Mouse (Mus musculus) olfactory bulb, adult 2 months (tissue): Measurements from ENCODE around the gene Ankfn1. TPM values are rescaled to one million over a fixed set of nuclear protein-coding genes. Genes with fewer than 3 reads are reported as not detected.

ENCODE experiments used
- H3K27ac ChIP-seq: fragments of 200-500 bp; 2 replicates; pipeline ENCODE4 v1.5.1; 2012; ENCODE audit warnings: low read depth, low read length; ENCODE audit not compliant: insufficient read depth
- H3K4me1 ChIP-seq: fragments of 200-500 bp; 2 replicates; pipeline ENCODE4 v1.6.1; 2012; ENCODE audit warnings: low read length; ENCODE audit not compliant: control insufficient read depth, insufficient read depth
- H3K4me3 ChIP-seq: fragments of 200-500 bp; 2 replicates; pipeline ENCODE4 v1.5.1; 2012; ENCODE audit warnings: mild to moderate bottlenecking, low read depth, low read length, moderate library complexity; ENCODE audit not compliant: insufficient read depth
- CTCF ChIP-seq: fragments of 200-500 bp; IDR thresholded peaks from 2 replicates; pipeline ENCODE4 v1.5.1; 2012; ENCODE audit warnings: low read depth, mild to moderate bottlenecking, low read length, moderate library complexity; ENCODE audit not compliant: insufficient read depth
- POLR2A ChIP-seq: fragments of 200-500 bp; IDR thresholded peaks from 2 replicates; pipeline ENCODE4 v1.6.1; 2012; ENCODE audit warnings: mild to moderate bottlenecking, low read depth, low read length, moderate library complexity; ENCODE audit not compliant: insufficient read depth
- WGBS: fragments of 180-500 bp; shearing (Covaris S2); methylation state at CpG from one replicate; pipeline ENCODE4 v1.1.7; 2018; 5-methylcytosine and 5-hydroxymethylcytosine counted together
- polyA plus RNA-seq: library from polyadenylated mRNA; stranded (reverse); fragments of >200 nt; gene quantifications from 2 replicates; pipeline ENCODE4 v1.2.4, GENCODE M21; 2012; ENCODE audit warnings: low replicate concordance; ENCODE audit not compliant: missing spikeins, insufficient read depth, insufficient read length

The Ankfn1 gene
- polyA plus RNA-seq, 1 experiment, result not detected

DNA sequence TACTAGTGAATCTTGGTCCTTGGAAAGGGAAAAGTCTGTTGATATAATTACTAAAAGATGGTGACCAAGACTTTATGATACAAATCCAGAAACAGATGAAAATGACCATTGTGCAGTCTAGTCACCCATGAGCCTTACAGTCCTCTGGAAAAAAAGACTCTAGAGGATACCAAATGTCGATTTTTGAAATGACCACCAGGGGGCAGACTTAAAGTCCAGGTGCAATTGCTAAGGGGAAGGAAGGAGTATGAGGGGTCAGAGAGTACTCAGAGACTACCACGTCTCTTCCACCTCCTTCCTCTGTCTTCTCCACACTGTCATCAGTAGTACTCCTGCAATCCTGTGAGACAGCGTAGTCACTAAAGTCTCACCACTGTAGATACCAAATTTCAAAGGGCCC is 353.1 kb downstream of the Ankfn1 start:
- no peak overlapping the region for H3K27ac ChIP-seq
- WGBS, result 53% methylated on average over 3 of the region's 3 CpGs
- no peak overlapping the region for H3K4me3 ChIP-seq
- TF ChIP-seq CTCF (no peak), POLR2A (no peak)
- H3K4me1 ChIP-seq, result no peaks in the 10 kb centered on the region

DNA sequence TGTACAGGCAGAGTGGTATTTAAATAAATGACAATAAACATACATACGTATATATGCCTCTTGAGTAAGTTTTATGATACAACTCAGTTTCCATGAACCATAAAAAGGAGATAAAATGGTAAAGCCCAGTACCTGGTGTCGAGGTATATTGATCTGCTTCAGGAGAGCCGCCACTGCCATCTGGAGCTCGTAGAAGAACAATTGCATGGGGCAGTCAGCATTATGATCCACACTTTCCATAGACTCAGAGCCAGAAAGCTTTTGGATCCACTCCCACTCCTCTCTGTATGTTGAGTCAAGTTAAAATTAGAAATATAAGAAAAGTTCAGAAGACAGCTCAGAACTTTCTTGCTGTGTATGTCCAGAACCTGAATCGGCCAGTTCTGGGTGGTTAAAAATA is 354.8 kb downstream of the Ankfn1 start:
- WGBS, result 89% methylated on average over 5 of the region's 5 CpGs
- Histone ChIP-seq H3K4me3 (no peak overlapping the region), H3K27ac (no peak overlapping the region), H3K4me1 (no peaks in the 10 kb centered on the region)
- TF ChIP-seq CTCF, result no peak
- TF ChIP-seq POLR2A, result no peak

DNA sequence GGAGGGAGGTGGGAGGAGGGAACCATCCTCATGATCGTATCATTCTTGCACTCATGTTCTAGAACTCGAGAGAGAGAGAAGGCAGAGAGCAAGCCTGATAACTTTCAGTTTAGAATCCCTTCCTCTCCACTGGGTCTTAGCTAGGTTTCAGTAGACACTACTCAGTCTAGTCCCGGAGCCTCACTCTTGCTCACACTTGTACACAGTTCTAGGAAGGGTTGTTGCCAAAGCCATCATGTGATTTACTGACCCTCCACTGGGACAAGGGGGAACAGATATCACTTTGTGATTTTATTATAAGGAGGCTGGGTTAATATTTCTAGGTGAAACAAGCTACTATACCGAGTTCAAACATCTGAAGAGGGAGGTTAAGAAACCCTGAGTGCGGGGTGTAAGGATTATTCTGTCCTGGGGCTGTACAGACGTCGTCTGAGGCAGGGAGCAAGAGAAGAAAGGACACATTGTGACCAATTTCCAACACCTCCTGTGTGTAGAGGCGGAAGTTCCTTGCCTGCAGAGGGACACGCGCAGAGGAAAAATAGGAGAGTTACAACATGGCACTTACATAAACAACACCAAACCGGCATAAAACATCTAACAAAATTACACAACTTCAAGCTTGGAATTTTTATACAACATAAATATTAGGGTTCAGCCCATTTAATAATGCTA is 356.6 kb downstream of the Ankfn1 start:
- Histone ChIP-seq H3K27ac (no peak overlapping the region), H3K4me1 (no peaks in the 10 kb centered on the region), H3K4me3 (no peak overlapping the region)
- 70% methylated on average over 11 of the region's 11 CpGs for WGBS
- no peak for TF ChIP-seq POLR2A
- no peak for TF ChIP-seq CTCF

DNA sequence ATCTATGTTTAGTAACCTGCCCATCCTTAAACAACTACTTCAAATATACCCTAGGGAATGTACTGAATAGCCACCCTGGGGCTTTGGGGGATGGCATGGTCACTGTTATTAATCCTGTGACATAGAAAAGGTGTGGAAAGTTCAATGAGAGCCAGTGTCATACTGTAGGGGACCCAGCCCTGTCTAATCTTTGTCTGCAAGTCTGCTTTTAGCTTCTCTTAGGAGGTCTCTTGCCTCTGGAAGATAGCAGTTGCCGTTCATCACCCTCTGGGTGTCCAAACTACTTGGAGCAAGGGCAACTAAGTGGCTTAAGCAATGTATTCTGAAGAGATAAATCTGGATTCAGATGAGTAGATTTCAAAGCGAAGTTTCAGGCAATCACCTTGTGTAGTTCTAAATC is 357.6 kb downstream of the Ankfn1 start:
- Histone ChIP-seq H3K4me1 (no peaks in the 10 kb centered on the region), H3K27ac (no peak overlapping the region), H3K4me3 (no peak overlapping the region)
- WGBS, result 92% methylated on average over 2 of the region's 2 CpGs
- TF ChIP-seq CTCF (no peak), POLR2A (no peak)

DNA sequence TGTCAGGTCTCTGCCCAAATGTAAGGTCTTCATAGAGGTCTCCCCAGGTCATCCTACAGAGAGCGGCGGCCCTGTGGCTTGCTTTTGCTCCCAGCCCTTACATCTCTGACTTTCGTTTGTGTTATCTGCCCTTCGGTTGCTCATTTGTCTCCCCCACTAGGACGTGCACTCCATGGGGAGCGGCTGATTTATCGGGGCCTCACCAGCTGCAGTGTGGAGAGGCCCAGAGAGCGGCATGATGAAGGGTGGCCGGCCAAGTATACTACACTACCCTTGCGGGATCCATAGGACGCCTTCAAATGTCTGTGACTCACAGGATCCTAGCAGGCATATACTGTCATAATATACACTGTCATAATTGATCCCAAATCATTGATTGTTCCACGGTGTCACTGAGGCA is 358.8 kb downstream of the Ankfn1 start:
- Histone ChIP-seq H3K27ac (no peak overlapping the region), H3K4me3 (no peak overlapping the region), H3K4me1 (no peaks in the 10 kb centered on the region)
- WGBS, result 92% methylated on average over 12 of the region's 12 CpGs
- no peak for TF ChIP-seq CTCF
- no peak for TF ChIP-seq POLR2A

DNA sequence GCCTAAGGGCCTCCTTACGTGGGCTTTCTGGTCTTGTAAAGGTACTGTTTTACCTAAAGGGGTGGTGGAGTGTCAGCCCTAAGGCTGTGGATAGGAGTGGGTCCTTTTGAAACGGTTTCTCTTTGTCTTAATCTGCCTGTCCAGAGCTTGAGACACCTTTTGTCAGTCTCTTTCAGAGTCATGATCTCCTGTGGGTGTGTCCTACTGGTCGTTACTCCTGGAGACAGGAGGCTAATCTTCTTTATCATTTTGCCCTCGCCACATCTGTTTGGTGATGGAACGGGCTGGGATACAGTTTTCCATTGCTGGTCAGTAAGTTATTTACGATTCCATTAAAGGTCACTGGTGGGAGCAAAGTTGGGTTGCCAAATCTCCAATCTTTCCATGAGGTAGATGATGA is 360.7 kb downstream of the Ankfn1 start:
- 90% methylated on average over 6 of the region's 6 CpGs for WGBS

DNA sequence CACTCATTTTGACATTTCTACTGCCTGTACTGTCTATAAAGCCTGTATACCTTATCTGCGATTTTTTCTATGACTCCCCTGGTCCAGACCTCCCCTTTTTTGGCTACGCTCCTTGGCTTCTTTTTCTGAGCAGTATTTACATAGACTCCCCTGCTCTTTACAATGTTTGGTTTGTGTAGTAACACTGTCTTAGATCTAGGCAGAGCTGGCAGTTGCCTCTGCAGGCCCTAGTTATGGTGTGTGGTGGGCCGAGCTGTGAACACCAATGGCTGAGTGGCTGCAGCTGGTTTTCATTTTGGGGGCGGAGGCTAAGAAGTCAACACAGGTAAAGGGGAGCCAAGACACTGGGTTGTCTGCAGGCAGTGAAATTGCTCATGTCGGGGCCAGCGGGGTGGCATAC is 368.7 kb downstream of the Ankfn1 start:
- Histone ChIP-seq H3K27ac (no peak overlapping the region), H3K4me3 (no peak overlapping the region), H3K4me1 (no peaks in the 10 kb centered on the region)
- WGBS, result 95% methylated on average over 6 of the region's 6 CpGs
- no peak for TF ChIP-seq POLR2A
- TF ChIP-seq CTCF, result no peak

More for the DNA sequence above, 360.7 kb downstream of the Ankfn1 start:
- Histone ChIP-seq H3K4me1 (no peaks in the 10 kb centered on the region), H3K4me3 (no peak overlapping the region), H3K27ac (no peak overlapping the region)
- TF ChIP-seq CTCF, result no peak
- TF ChIP-seq POLR2A, result no peak

DNA sequence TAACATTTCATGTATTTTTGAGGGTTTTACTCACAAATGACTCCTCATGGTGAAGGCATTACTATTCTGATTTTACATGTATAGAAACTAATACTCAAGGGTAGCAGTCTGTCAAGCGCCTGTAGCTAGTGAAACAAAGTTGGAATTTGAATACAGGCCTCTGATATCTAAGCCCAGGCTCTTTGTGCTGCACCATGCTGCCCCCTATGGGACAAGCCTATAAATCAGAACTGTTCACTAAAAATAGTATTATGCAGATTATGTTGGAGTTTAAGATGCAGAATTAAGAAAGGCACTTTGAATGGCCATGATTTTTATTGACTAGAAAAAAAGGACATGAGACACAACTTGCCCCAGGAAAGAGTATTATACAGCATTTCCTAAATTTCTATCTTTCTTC is 373.0 kb downstream of the Ankfn1 start:
- WGBS, result 95% methylated on average over 1 of the region's 1 CpGs
- Histone ChIP-seq H3K4me1 (no peaks in the 10 kb centered on the region), H3K4me3 (no peak overlapping the region), H3K27ac (no peak overlapping the region)
- TF ChIP-seq CTCF (no peak), POLR2A (no peak)

DNA sequence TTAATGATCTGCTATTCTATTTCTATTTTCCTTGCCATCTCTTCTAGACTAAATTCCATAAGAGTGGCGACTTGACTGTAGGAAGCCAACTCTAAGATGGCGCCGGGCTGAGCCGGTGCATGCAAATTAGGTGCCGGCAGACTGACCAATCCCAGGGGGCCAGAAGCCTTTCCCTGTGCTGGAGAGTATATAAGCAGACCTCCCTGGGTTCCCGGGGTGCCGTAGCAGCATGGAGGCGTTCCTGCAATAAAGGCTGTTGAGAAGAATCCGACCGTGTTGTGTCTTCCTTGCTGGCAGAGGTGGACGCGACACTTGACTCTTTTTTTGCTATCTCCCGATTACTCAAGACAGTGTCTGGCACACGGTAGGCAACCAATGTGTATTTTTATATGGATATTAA is 374.0 kb downstream of the Ankfn1 start:
- Histone ChIP-seq H3K27ac (no peak overlapping the region), H3K4me1 (no peaks in the 10 kb centered on the region), H3K4me3 (no peak overlapping the region)
- WGBS, result 95% methylated on average over 14 of the region's 14 CpGs
- TF ChIP-seq CTCF, result no peak
- TF ChIP-seq POLR2A, result no peak

DNA sequence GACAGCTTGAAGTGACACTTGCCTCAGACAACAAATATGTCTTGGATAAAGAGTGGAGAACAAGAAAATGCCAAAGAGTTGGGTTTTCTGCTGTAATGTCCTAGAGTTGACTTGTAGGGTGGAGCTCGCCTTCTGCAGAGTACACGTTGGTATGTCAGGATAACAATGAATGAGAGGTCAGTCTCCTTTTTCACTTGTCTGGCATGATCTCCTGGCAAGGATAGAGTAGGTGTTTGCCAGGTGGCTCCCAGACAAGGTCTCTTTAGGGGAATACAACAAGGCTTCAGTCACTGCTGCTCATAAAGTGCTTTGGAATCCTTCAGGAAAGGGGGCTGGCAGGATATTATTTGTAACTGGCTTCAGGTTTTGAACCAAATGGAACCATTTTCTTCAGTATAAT is 388.6 kb downstream of the Ankfn1 start:
- Histone ChIP-seq H3K27ac (no peak overlapping the region), H3K4me3 (no peak overlapping the region), H3K4me1 (no peaks in the 10 kb centered on the region)
- 65% methylated on average over 2 of the region's 2 CpGs for WGBS
- no peak for TF ChIP-seq POLR2A
- no peak for TF ChIP-seq CTCF
